Mouse (Mus musculus) erythroblast, embryonic 14.5 days (primary cell): ENCODE results near the gene Cdc42bpa. TPM values are rescaled to one million over a fixed set of nuclear protein-coding genes. Genes with fewer than 3 reads are reported as not detected.

Experiments used
- H3K27me3 ChIP-seq: 2 replicates; pipeline ENCODE4 v1.6.1; 2012; ENCODE audit warnings: inconsistent platforms; ENCODE audit not compliant: control insufficient read depth
- H3K36me3 ChIP-seq: 2 replicates; pipeline ENCODE4 v1.6.1; 2012; ENCODE audit warnings: mild to moderate bottlenecking, inconsistent platforms; ENCODE audit not compliant: control insufficient read depth
- H3K4me1 ChIP-seq: 2 replicates; pipeline ENCODE4 v1.6.1; 2012; ENCODE audit warnings: inconsistent platforms; ENCODE audit not compliant: control insufficient read depth
- H3K4me3 ChIP-seq: replicated peaks from 2 replicates; pipeline ENCODE3; 2012; ENCODE audit warnings: moderate library complexity, mild to moderate bottlenecking, inconsistent platforms
- H3K9me3 ChIP-seq: 2 replicates; pipeline ENCODE4 v1.6.1; 2012; ENCODE audit warnings: low read length, inconsistent platforms, mixed read lengths; ENCODE audit not compliant: control insufficient read depth
- GATA1 ChIP-seq: IDR thresholded peaks from 2 replicates; pipeline ENCODE4 v1.6.1; 2012; ENCODE audit warnings: low read length, inconsistent platforms, mixed read lengths
- TAL1 ChIP-seq: IDR thresholded peaks from 3 replicates; pipeline ENCODE4 v1.6.1; 2012; ENCODE audit warnings: low read length, inconsistent platforms, mixed read lengths
- polyA plus RNA-seq: library from polyadenylated mRNA; stranded (reverse); fragments of >175 nt; gene quantifications from 2 replicates; pipeline ENCODE4 v1.2.3, GENCODE M21; 2012

The Cdc42bpa gene
- polyA plus RNA-seq, 1 experiment: 2.3 TPM

- H3K4me1 ChIP-seq: peaks cover 4% of the 10 kb centered on the region; the same call in 1 of the 2 replicates
- H3K9me3 ChIP-seq: no peaks in the 10 kb centered on the region
- no peak for TF ChIP-seq TAL1
- TF ChIP-seq GATA1: no peak
- no peaks in the 10 kb centered on the region for H3K27me3 ChIP-seq
- peaks cover 14% of the 10 kb centered on the region for H3K36me3 ChIP-seq
- H3K4me3 ChIP-seq: no peak overlapping the region
These were observed 218.1 kb downstream of the Cdc42bpa start for GRCm38 (mm10) chr1:180178340-180178739.

GRCm38 (mm10) chr1:180179100-180179499 lies 218.8 kb downstream of the Cdc42bpa start:
- no peaks in the 10 kb centered on the region for H3K27me3 ChIP-seq
- no peak overlapping the region for H3K4me3 ChIP-seq
- TF ChIP-seq TAL1 (no peak), GATA1 (no peak)
- H3K4me1 ChIP-seq: peaks cover 8% of the 10 kb centered on the region
- peaks cover 14% of the 10 kb centered on the region for H3K36me3 ChIP-seq
- H3K9me3 ChIP-seq: no peaks in the 10 kb centered on the region

- Histone ChIP-seq H3K9me3 (no peaks in the 10 kb centered on the region), H3K4me1 (peaks cover 11% of the 10 kb centered on the region), H3K27me3 (no peaks in the 10 kb centered on the region), H3K4me3 (no peak overlapping the region), H3K36me3 (peaks cover 14% of the 10 kb centered on the region)
- TF ChIP-seq TAL1: no peak
- no peak for TF ChIP-seq GATA1
These were observed 219.6 kb downstream of the Cdc42bpa start for GRCm38 (mm10) chr1:180179840-180180239.

GRCm38 (mm10) chr1:180181304-180181965 lies 221.2 kb downstream of the Cdc42bpa start:
- H3K36me3 ChIP-seq: peaks cover 13% of the 10 kb centered on the region
- TF ChIP-seq GATA1 (no peak), TAL1 (no peak)
- H3K27me3 ChIP-seq: no peaks in the 10 kb centered on the region
- no peak overlapping the region for H3K4me3 ChIP-seq
- peaks cover 19% of the 10 kb centered on the region for H3K4me1 ChIP-seq
- no peaks in the 10 kb centered on the region for H3K9me3 ChIP-seq

GRCm38 (mm10) chr1:180181966-180182319 lies 221.7 kb downstream of the Cdc42bpa start:
- Histone ChIP-seq H3K4me1 (peaks cover 19% of the 10 kb centered on the region), H3K36me3 (peaks cover 10% of the 10 kb centered on the region), H3K4me3 (no peak overlapping the region), H3K9me3 (no peaks in the 10 kb centered on the region), H3K27me3 (no peaks in the 10 kb centered on the region)
- no peak for TF ChIP-seq GATA1
- TF ChIP-seq TAL1: no peak

- peaks cover 10% of the 10 kb centered on the region for H3K36me3 ChIP-seq
- H3K27me3 ChIP-seq: no peaks in the 10 kb centered on the region
- no peak overlapping the region for H3K4me3 ChIP-seq
- H3K9me3 ChIP-seq: no peaks in the 10 kb centered on the region
- no peak for TF ChIP-seq TAL1
- no peak for TF ChIP-seq GATA1
- peaks cover 19% of the 10 kb centered on the region for H3K4me1 ChIP-seq
These were observed 222.5 kb downstream of the Cdc42bpa start for GRCm38 (mm10) chr1:180182731-180183130.

- TF ChIP-seq GATA1 (no peak), TAL1 (no peak)
- H3K27me3 ChIP-seq: no peaks in the 10 kb centered on the region
- no peaks in the 10 kb centered on the region for H3K9me3 ChIP-seq
- peaks cover 19% of the 10 kb centered on the region for H3K4me1 ChIP-seq
- no peak overlapping the region for H3K4me3 ChIP-seq
- H3K36me3 ChIP-seq: peaks cover 5% of the 10 kb centered on the region
These were observed 223.4 kb downstream of the Cdc42bpa start for GRCm38 (mm10) chr1:180183525-180184159.

- H3K4me1 ChIP-seq: peaks cover 19% of the 10 kb centered on the region
These were observed 224.5 kb downstream of the Cdc42bpa start for GRCm38 (mm10) chr1:180184768-180185167.

GRCm38 (mm10) chr1:180185877-180186276 lies 225.6 kb downstream of the Cdc42bpa start:
- H3K9me3 ChIP-seq: no peaks in the 10 kb centered on the region
- H3K4me1 ChIP-seq: peaks cover 19% of the 10 kb centered on the region
- H3K36me3 ChIP-seq: peaks cover 2% of the 10 kb centered on the region; the same call in 1 of the 2 replicates
- TF ChIP-seq GATA1 (no peak), TAL1 (no peak)
- no peak overlapping the region for H3K4me3 ChIP-seq
- H3K27me3 ChIP-seq: no peaks in the 10 kb centered on the region

More at GRCm38 (mm10) chr1:180184768-180185167, 224.5 kb downstream of the Cdc42bpa start:
- H3K9me3 ChIP-seq: no peaks in the 10 kb centered on the region
- no peaks in the 10 kb centered on the region for H3K27me3 ChIP-seq
- no peak overlapping the region for H3K4me3 ChIP-seq
- no peak for TF ChIP-seq TAL1
- TF ChIP-seq GATA1: no peak
- peaks cover 2% of the 10 kb centered on the region; the same call in 1 of the 2 replicates for H3K36me3 ChIP-seq
